Mouse (Mus musculus) MEL (cell line): Measurements from ENCODE around the gene Lsp1.

Experiments
- CHD2 ChIP-seq: IDR thresholded peaks from 2 replicates; pipeline ENCODE4 v1.6.1; 2011; ENCODE audit warnings: low read length, improper control_type of control experiment
- CTCF ChIP-seq, 3 experiments: IDR thresholded peaks in 2 of 3; conservative IDR thresholded peaks in 1 of 3; 2 replicates each; pipeline ENCODE4 v1.5.1; 2011 to 2012; ENCODE audit warnings: low read length in 3 of 3, low read depth in 2 of 3, mild to moderate bottlenecking in 2 of 3, improper control_type of control experiment in 1 of 3, inconsistent platforms in 1 of 3, mixed read lengths in 1 of 3, moderate library complexity in 1 of 3; ENCODE audit not compliant: control insufficient read depth in 1 of 3, insufficient read depth in 1 of 3, poor library complexity in 1 of 3, severe bottlenecking in 1 of 3
- E2F4 ChIP-seq: IDR thresholded peaks from 2 replicates; pipeline ENCODE4 v1.6.1; 2011; ENCODE audit warnings: low read depth, low read length, improper control_type of control experiment, borderline replicate concordance
- EP300 ChIP-seq, 2 experiments: IDR thresholded peaks; 2 replicates each; pipeline ENCODE4 v1.6.1; 2011; ENCODE audit warnings: improper control_type of control experiment in 2 of 2, low read length in 2 of 2, low read depth in 1 of 2, mild to moderate bottlenecking in 1 of 2
- GATA1 ChIP-seq: IDR thresholded peaks from 2 replicates; pipeline ENCODE4 v1.6.1; 2011; ENCODE audit warnings: low read depth, low read length, improper control_type of control experiment
- KAT2A ChIP-seq: conservative IDR thresholded peaks from 2 replicates; pipeline ENCODE4 v1.6.1; 2012; ENCODE audit warnings: low read depth, low read length, improper control_type of control experiment, inconsistent platforms
- MAFK ChIP-seq: IDR thresholded peaks from 2 replicates; pipeline ENCODE4 v1.6.1; 2011; ENCODE audit warnings: low read depth, mild to moderate bottlenecking, low read length, improper control_type of control experiment, borderline replicate concordance
- NELFE ChIP-seq: IDR thresholded peaks from 2 replicates; pipeline ENCODE4 v1.6.1; 2011; ENCODE audit warnings: low read depth, low read length, improper control_type of control experiment
- POLR2A ChIP-seq, 2 experiments: IDR thresholded peaks; 2 replicates each; pipeline ENCODE4 v1.6.1; 2011 to 2012; ENCODE audit warnings: low read length in 2 of 2, mild to moderate bottlenecking in 2 of 2, control low read depth in 1 of 2, improper control_type of control experiment in 1 of 2, low read depth in 1 of 2, moderate library complexity in 1 of 2; ENCODE audit not compliant: control insufficient read depth in 1 of 2, insufficient read depth in 1 of 2, poor library complexity in 1 of 2
- TBP ChIP-seq: IDR thresholded peaks from 2 replicates; pipeline ENCODE4 v1.8.0; 2011; ENCODE audit warnings: low read depth, low read length, improper control_type of control experiment
- USF1 ChIP-seq: IDR thresholded peaks from 2 replicates; pipeline ENCODE4 v1.6.1; 2014; ENCODE audit warnings: low read depth, mild to moderate bottlenecking, inconsistent platforms, low read length, improper control_type of control experiment, moderate library complexity
- ZC3H11A ChIP-seq: IDR thresholded peaks from 2 replicates; pipeline ENCODE4 v1.6.1; 2012; ENCODE audit warnings: low read depth, mild to moderate bottlenecking, inconsistent platforms, low read length, improper control_type of control experiment

DNA sequence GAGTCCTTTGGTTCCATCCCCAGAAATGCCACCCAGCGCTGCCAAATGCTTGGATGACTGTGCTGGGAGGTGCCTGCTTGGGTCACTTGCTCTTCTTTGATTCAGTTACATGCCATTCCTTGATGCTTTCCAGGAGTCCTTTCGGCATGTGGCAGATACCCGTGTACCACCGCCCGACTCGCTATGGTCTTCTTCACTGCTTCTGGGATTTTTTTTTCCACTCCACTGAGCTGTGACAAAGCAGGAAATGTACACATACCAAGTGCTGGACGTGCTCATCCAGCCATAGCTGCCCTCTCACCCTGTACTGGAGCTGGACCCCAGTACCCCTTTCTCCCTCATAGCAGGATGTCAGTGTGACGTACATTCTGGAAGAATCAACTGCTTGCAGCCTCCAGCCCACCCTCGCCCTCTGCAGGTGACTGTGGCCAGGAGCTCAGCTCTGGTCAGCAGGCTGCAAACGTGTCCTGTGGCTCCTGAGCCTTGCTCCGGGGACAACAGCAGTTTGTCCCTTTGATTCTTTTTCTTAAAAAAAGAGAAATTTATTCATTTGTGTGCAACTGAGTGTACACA, 34.9 kb upstream of the Lsp1 start:
- peak in 2 of 3 experiments; percentile 34 to 35; a peak in 4 of 6 replicates for TF ChIP-seq CTCF (IDR thresholded peaks at IDR 0.05 in 2 of 3, conservative IDR thresholded peaks at IDR 0.05 in 1 of 3; ENCODE audit: control insufficient read depth in 1 of 3, insufficient read depth in 1 of 3, low read depth in 2 of 3, low read length in 3 of 3, poor library complexity in 1 of 3, severe bottlenecking in 1 of 3)
- TF ChIP-seq CHD2, result no peak
- TF ChIP-seq E2F4, result no peak
- TF ChIP-seq EP300 (IDR thresholded peaks at IDR 0.05; ENCODE audit: low read depth in 1 of 2, low read length in 2 of 2), result no peak
- TF ChIP-seq MAFK, result no peak
- TF ChIP-seq KAT2A, result no peak
- no peak for TF ChIP-seq USF1
- TF ChIP-seq NELFE, result no peak
- TF ChIP-seq POLR2A (IDR thresholded peaks at IDR 0.05; ENCODE audit: control insufficient read depth in 1 of 2, insufficient read depth in 1 of 2, low read depth in 1 of 2, low read length in 2 of 2, poor library complexity in 1 of 2), result no peak
- TF ChIP-seq GATA1, result no peak
- no peak for TF ChIP-seq TBP
- peak; percentile 26; the same call in 1 of the 2 replicates for TF ChIP-seq ZC3H11A
